Mouse (Mus musculus): ENCODE results near the gene Mrps30. TPM values are rescaled to one million over a fixed set of nuclear protein-coding genes. Genes with fewer than 3 reads are reported as not detected.

The Mrps30 gene
- 22.2 TPM for polyA plus RNA-seq (2014; fragmentation: Illumina TruSeq; extraction: RNeasy Lipid Tissue Mini Kit (QIAGEN cat#74804); ENCODE audit: low read depth, low replicate concordance)

DNA sequence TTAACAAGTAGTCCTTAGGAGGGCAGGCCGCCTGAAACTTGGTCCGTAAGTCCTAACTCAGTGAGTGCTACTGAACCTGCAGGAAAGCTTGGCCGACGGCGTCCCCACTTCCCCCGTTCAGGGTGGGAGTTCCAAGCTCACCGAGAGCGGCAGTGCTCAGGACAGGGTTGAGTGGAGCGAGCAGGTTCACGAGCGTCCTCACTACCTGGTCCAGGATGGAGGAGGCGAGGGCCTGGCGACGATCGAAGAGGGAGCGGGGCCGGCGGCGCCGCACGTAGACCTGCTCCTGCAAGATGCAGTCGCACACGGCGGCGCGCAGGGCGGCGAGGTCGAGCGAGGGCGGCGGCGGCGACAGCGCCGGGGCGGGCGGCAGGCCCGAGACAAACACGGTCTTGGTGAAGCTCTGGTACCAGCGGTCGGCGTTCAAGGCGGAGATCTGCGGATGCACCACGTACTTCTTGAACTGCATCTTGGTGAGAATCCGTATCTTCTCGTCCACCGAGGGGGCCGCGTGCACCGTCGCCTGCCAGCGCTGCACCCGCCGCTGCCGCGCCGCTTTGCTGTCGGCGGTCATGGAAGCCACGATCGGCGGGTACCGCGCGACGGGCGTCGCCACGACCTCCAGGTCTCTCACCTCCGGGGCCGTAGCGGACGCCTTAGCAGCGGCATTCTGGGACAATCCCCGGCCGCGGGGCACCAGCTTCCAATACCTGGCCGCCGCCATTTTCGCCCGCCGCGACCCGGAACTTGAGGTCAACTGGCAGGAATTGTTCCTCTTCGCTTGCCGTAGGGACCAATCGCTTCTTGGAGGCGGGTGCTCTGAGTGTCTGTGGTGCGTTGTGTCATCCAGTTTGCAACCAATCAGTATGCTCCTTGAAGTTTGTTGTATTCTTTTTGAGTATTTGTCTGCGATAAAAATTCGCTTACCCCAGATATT lies at the start of gene Mrps30, which contains the start of gene B430218F22Rik:
Mrps30 (minus strand) TSS at position 742 of the 937 bp plus-strand sequence.
B430218F22Rik (plus strand) TSS at position 120 of the 937 bp plus-strand sequence.

Other genes starting within 250 kb of the Mrps30 start
- not detected for gene B430218F22Rik, start 622 bp downstream of the Mrps30 start, polyA plus RNA-seq (2014; fragmentation: Illumina TruSeq; extraction: RNeasy Lipid Tissue Mini Kit (QIAGEN cat#74804); ENCODE audit: low read depth, low replicate concordance)